Mouse (Mus musculus) kidney, adult 18-20 months (tissue): ENCODE measurements around the gene Cacna2d2.

Source experiments
- DNase-seq: peaks from one replicate; pipeline ENCODE4 v3.0.0; 2021

Cacna2d2 gene

DNA sequence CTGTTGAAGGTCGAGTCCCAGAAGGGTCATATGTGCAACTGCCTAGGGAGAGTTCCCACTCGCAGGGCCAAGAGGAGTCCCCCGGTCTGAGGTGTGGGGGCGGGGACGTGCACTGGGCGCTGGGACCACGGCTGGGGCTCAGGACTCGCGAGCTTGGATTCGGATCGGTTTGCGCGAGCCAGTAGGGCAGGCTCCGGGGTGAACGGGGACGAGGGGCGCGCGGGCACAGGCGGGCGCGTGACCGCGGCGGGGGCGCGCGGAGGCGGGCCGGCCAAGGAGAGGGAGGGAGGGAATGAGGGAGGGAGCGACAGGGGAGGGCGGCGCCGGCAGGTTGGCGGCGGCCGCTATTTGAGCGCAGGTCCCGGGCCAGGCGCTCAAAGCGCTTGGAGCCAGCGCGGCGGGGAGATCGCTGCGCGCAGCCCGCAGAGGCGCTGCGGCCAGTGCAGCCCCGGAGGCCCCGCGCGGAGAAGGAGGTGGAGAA lies at the start of gene Cacna2d2:
Gene Cacna2d2, plus strand, starts transcription at position 122 of the 481 bp plus-strand sequence.
- peak; percentile 72 for DNase-seq

GRCm38 (mm10) chr9:107354826-107355225 lies 44.6 kb upstream of the Cacna2d2 start:
- DNase-seq: no peak

- peak; percentile 74 for DNase-seq
These were observed 43.3 kb upstream of the Cacna2d2 start for GRCm38 (mm10) chr9:107355870-107356765.

DNA sequence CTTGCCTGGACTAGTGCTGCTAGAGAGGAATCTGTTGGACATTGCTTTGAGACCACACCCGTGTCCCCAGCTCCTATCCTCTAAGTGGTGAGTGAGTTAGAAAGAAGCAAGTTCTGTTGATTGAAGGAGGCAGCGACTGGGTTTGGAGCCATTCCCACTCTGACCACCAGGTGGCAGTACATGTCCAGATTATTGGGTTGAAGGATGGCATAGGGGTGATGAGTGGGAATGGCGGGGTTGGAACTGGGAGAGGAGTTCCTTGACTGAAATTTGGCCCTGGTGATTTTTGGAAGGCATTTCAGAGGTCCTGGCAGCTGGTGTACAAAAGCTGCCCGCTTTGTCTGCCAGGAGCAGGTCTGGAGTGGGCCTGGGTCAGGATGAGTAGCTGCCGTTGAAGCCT lies 41.8 kb upstream of the Cacna2d2 start:
- DNase-seq: peak; percentile 80

DNA sequence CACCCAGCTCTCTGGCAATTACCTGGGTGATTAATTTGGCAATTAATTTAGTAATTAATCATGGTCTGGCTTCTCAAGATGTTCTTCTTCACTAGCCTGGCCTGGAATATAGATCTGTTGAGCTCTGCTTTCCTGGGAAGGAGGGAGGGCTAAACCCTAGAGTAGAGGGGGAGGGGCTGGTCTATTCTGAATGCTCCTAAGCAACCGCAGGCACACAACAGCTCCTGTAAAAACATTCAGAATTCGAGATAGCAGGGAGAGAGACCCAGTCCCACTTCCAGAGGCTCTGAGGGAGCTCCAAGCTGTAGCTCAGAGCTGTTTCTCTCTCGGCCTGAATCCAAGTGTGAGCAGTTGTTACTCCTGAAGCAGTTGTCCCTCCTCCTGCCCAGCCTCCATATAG lies 38.4 kb upstream of the Cacna2d2 start:
- DNase-seq: no peak

- DNase-seq: peak; percentile 53
These were observed 32.8 kb upstream of the Cacna2d2 start for GRCm38 (mm10) chr9:107366644-107367043.

DNA sequence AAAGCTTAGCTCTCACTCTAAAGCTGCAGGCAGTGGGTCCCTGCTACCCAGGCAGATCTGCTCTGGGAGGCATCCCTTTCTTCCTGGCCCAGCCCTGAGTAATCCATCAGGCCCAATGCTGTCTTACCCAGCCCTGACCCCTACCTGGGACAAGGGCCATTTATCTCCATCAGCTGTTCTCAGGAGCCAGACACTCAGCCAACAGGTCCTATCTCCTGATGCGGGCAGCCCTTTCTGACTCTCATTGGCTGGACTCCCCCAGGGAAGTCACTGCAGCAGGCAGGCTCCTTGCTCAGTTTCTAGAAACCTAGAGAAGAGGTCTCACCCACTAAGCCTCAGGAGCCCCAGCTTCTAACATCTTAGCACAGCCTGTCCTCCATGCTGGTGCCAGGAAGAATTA lies 31.1 kb upstream of the Cacna2d2 start:
- DNase-seq: no peak

DNA sequence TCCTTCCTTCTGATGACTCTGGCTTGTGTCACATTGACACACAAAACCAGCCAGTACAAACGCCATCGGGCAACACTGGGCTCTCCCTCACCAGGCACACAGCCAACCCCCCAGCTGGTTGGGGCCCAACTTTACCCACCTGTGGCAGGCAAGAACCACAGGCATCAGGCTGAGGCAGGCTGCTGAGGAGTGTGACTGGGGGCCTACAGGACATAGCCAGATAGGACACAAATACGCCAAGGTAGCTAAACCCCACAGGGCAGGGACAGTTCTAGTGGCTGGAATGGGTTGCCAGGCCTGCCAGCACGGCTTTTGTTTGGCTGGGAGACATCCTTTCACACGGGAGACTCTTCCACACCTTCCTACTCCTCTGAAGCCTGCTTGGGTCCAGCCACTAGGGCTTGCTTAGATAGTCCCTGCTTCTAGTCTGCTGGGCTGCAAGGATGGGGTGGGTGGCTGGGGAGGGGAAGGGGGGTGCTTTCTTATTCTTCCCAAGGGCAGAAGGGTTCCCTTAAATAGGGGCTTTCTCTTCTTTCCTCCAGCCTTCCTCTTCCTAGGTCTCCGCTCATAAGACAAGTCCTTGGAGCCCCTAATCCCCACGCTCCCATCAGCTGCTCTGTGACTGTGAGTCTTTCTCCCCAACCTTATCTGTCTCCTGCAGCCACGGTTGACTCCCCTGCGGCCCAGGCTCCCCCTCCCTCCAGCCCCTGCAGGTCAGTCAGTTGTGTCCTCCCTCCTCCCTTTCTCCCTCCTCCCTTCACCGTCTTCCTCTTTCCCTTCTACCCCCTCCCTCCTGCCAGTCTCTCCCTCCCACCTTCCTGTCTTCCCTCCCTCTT lies 29.9 kb upstream of the Cacna2d2 start:
- DNase-seq: no peak

- DNase-seq: no peak
These were observed 29.3 kb upstream of the Cacna2d2 start for GRCm38 (mm10) chr9:107370106-107370463.

DNA sequence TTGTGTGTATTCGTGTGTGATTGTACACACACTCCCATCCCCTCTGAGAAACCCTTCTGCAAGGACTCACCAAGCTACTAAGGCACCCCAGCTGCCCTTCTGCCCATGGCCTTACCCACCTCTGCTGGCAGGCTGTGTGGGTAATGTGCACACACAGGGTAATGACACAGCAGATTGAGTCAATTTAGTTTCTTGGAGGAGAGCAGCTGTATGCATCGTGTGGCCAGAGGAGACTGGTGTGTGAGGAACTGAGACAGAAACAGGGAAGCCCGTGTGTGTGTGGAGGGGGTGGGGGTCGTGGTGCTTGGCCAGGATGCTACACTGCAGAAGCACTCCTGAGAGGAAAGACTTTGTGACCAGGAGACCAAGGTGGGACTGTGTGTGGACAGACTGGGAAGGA lies 27.0 kb upstream of the Cacna2d2 start:
- DNase-seq: no peak

DNA sequence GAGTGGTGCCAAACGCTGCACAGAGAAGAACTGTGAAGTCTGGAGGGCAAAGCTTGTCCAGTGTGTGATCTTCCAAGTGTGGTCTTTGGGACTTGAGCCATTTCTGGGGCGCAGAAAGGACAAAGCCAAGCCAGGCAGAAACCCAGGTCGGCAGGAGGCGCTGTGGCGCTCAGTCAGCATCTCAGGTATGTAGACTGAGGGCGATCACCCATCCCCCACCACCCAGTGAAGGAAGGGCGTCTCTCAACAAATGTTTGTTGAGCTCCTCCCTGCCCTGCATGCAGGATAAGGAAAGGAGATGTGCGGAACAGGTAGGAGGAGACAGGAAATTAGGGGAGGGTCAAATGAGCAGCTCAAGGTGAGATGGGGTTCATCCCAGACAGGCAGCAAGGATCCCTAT lies 24.8 kb upstream of the Cacna2d2 start:
- DNase-seq: no peak

GRCm38 (mm10) chr9:107375451-107375850 lies 24.0 kb upstream of the Cacna2d2 start:
- no peak for DNase-seq

GRCm38 (mm10) chr9:107377961-107378512 lies 21.4 kb upstream of the Cacna2d2 start:
- DNase-seq: peak; percentile 14

GRCm38 (mm10) chr9:107381723-107382122 lies 17.7 kb upstream of the Cacna2d2 start:
- peak; percentile 27 for DNase-seq

DNA sequence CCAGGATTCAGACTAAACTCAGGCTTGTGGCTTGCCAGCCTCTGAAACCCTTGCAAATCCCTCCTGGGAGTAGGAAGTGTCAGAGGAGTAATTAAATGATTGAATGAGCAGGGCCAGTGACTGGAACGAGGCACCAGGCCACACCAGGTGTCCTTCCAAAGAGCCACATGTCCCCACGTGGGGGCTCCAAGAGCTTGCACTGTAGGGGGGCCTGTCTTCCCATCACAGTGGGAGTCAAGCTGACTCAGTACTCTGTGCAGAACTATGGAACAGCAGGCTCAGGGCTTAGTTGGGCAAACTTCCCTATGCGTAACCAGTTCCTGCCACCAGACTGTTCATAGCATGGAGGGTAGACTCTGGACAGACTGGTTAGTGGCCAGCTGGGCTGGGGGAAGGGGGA lies 15.0 kb upstream of the Cacna2d2 start:
- DNase-seq: no peak

GRCm38 (mm10) chr9:107386722-107387121 lies 12.7 kb upstream of the Cacna2d2 start:
- peak; percentile 61 for DNase-seq

DNA sequence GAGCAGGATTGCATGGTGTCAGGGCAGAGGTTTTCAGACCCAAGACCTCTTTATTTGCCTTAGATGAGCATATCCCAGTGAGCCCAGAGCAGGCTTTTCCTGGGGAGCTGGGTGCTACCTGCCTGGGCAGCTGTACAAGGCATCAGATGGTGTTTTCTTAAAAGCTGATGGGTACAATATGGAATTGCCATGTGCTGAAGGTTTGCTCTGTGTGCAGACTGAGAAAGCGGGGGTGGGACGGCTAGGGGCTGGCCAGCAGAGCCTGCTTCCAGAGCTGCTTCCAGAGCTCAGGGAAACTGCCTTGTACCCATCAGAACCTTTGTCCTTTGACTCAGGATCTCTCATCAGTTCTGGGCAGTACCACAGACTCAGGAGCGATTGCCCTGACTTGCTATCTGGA lies 11.7 kb upstream of the Cacna2d2 start:
- no peak for DNase-seq

DNA sequence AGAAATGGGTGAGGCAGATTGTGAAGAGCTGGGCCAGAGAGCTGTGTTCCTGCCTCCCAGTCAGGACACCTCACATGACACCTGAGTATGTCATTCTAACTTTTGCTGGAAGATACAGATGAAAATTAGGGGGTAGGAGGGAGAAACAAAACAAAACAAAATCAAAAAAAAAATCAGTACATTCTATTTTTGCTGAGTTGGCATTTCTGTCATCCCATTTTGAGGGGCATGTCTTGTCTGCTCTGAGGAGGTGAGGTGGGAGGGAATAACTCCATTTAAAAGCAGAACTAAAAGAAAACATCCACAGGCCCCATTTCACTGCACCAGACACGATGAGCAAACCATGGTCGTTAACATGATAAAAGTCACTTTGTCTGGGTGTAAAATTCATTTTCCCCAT lies 11.1 kb upstream of the Cacna2d2 start:
- DNase-seq: no peak

DNA sequence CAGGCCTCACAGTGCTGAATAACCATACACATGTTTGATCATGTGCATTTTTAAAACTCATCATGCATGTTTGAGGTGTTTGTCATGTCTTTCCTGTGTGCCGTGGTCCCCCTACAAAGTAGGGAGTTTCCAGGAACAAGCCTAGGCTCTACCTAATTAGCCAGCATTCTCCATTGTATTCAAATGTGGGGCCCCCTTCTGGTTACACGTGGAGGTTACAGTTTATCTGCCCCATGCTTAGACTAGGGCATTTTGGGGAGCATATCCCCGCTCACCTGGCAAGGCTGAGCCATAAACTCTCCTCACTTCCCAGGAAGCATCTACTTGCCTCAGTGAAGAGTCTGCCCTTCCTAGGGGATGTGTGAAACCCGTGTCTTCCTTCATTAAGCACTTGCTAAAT lies 3.0 kb upstream of the Cacna2d2 start:
- DNase-seq: no peak

DNA sequence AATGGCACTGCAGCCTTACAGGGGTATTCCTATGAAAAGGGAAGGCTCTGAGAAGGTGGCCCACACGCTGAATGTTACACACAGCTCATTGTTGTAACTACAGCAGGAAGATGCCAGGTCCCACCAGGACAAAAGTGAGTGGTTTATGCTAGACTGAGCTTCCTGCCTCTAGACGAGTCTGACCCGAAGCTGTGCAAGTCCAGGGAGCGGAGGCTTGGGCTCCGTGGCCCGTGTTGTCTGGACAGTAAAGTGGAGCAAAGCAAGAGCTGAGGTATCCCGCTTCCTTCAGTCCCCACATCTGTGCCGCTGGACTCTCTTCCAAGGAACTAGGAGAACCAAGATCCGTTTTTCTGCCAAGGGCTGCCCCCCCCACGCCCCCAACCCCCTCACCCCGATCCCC lies 444 bp upstream of the Cacna2d2 start:
- DNase-seq: no peak

GRCm38 (mm10) chr9:107400060-107400511 lies 674 bp downstream of the Cacna2d2 start:
- DNase-seq: no peak

DNA sequence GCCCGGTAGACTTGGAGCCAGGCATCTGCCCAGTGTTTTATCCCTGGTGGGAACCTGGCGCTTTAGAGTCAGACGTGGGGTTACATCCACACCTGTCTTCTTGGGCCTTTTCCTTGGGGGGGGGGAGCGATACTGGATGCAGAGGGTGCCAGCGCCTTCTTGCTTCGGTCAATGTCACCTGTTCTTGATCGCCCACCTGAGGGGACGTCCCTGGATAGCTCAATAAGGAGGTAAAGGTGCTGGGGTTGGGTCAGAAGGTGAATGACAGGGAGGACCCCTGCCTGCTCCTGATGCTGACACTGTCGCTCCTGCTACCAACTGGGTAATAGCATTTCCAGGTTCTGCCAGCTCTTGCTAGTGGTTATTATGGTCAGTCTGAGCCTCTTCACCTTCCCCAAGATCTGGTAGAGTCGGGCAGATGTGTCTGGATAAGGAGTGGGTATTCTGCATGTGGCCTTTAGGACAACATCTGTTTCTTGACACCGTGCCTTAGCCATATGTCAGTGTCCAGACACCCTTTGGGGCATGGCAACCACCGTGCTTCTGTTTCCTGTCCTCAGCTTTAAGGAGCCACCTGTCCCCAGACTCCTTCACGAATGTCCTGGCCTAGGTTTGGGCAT lies 1.4 kb downstream of the Cacna2d2 start:
- DNase-seq: no peak

DNA sequence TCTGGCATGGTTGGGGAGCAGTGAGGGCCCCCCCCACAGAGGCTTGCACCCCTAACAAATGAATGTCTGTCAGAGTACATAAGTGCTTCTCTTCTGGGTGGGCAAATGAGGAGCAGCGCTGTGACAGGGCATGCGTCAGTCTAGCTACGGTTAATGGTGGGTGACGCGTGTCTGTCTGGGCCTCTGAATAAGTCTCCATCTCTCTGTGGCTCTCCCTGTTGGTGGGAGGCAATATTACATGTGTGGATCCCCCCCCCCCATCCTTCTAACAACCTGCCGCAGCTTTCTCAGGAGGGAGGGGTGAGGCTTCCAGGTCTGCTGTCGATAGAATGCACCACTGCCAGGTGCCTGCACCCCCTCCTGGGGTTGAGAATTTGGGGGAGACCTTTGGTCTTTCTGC lies 3.7 kb downstream of the Cacna2d2 start:
- DNase-seq: no peak
